Mouse (Mus musculus): ENCODE results near the gene Ubl4b. TPM values are rescaled to one million over a fixed set of nuclear protein-coding genes. Genes with fewer than 3 reads are reported as not detected.
A peak's percentile ranks its signal among the peaks of the same experiment; 100 is the strongest.

Ubl4b gene
- polyA plus RNA-seq, 1 experiment = not detected

DNA sequence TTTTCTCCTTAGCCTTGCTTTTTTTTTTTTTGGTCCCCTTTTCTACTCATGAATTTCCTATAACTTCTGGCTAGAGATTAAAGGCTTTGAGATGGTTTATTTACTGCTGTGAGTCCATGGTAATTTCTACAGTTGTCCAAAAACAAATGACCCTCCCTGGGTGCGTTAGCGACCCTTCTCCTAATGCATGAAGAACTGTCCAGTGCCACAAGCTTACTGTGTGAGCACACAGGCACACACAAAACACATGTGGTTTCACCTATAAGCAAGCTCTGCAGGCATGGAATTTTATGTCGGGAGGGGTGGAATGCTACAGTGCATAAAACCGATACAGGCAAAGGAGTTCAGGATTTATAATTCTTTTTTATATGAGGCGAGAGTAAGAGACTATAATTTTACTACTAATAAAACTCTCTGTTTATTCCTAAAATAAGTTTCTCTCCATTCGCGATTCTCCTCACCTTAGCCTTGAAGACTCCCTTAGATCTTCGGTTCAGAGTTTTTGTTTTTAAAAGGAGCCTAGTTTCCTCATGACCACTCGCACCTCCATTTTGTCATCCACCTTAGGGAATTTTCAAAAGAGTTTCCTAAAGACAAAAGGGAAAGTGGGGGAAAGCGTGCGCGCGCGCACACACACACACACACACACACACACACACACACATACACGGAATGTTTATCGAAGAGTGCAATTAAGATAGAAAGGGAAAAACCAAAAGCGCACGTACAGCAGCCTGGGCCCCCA is 27.4 kb upstream of the Ubl4b start:
- Histone ChIP-seq H3K4me3 (ENCODE audit: insufficient read depth, low read depth, low read length) (peak overlapping the region; percentile 27; the same call in 1 of the 2 replicates), H3K27ac (replicated peaks; ENCODE audit: low read depth, low read length) (no peak overlapping the region), H3K4me1 (ENCODE audit: control insufficient read depth, insufficient read depth, insufficient read length, low read length) (no peaks in the 10 kb centered on the region)

DNA sequence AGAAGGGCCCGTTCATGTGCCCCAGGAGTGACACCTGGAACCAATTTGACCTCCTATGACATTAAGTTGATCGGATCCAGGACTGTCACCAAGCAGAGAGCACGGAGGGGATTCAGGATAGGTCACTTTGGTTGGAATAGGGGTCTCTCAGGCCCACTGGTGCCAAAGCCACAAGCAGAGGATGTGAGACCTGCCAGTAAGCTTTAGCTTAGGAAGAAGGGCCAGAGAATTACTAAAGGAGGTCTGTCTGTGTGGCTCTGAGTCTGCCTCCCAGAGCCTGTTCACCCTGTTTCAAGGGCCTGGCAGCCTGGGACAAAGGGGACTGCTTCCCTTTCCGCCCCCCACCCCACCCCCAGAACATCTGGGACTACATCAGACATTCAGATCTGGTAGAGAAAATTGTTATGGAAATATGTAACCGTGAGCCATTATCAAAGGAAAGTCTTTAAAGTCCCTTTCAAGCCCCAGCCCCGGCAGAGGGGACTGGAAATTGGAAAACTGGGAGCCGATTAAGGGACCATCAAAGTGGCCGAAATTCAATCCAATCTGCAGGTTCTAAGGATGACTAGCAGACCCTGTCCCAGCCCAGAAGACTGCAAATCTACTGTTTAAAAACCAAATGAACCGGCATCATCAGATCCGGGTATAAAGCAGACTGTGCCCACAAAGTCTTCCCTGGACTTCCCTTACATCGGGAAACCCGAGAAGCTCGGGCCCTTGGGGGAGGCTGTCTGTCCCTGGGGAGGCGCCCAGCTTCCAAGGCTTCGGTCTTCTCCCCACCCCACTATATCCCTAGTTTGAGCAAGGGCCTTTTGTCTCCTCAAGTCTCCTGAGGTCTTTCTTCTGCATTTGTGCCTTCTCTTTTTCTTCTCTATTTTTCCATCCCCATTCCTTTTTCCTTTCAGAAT is 26.5 kb upstream of the Ubl4b start:
- H3K4me3 ChIP-seq (ENCODE audit: insufficient read depth, low read depth, low read length) = no peak overlapping the region
- no peaks in the 10 kb centered on the region for H3K4me1 ChIP-seq (ENCODE audit: control insufficient read depth, insufficient read depth, insufficient read length, low read length)
- no peak overlapping the region for H3K27ac ChIP-seq (replicated peaks; ENCODE audit: low read depth, low read length)

GRCm38 (mm10) chr3:107579466-107579865 is 24.6 kb upstream of the Ubl4b start:
- Histone ChIP-seq H3K4me1 (ENCODE audit: control insufficient read depth, insufficient read depth, insufficient read length, low read length) (no peaks in the 10 kb centered on the region), H3K27ac (replicated peaks; ENCODE audit: low read depth, low read length) (no peak overlapping the region), H3K4me3 (ENCODE audit: insufficient read depth, low read depth, low read length) (no peak overlapping the region)

DNA sequence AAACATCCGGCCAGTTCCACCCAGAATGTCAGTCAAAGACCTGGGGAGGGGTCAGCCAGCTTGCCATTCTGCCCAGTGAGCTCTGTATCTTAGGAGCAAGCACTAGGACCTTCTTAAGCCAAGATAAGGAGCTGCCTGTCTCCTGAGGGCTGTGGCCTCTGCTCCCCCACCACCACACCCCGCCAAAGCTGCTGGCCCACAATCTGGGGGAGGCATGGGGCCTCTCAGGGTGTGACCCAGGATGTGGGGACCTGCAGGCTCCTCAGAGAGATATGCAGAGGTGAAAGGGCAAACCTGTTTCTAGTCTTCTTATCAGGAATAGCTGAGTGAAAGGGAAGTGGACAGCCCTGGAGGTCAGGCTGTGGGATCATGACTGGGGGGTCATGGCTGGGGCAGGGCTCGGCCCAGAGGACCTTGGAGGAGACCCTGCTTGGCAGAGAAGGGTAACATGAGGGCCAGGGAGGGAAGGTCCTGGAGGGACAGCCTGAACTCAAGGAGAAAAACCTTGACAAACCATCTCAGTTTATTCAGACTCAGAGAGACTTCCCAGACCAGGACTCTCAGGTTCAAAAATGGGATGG is 23.0 kb upstream of the Ubl4b start:
- H3K27ac ChIP-seq (replicated peaks; ENCODE audit: low read depth, low read length) = no peak overlapping the region
- no peak overlapping the region for H3K4me3 ChIP-seq (ENCODE audit: insufficient read depth, low read depth, low read length)
- no peaks in the 10 kb centered on the region for H3K4me1 ChIP-seq (ENCODE audit: control insufficient read depth, insufficient read depth, insufficient read length, low read length)

DNA sequence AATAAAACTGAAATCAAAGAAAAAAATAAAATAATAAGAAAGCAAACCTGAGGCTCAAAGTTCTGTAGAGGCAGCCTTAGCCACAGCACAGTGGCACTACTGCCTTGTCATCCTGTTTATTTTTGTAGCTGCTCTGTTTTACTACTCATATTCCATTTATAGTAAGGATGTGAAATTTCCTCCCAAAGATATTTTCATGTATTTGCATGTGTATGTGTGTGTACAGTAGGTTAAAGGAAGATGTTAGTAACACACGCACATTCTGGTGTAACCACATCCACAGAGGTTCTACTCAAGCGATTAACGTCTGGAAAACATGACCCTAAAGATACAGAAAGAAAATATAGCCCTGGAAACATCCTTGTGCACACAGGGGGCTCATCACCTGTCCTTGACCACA is 21.9 kb upstream of the Ubl4b start:
- Histone ChIP-seq H3K27ac (replicated peaks; ENCODE audit: low read depth, low read length) (no peak overlapping the region), H3K4me3 (ENCODE audit: insufficient read depth, low read depth, low read length) (no peak overlapping the region)

GRCm38 (mm10) chr3:107571205-107571604 is 16.3 kb upstream of the Ubl4b start:
- H3K4me1 ChIP-seq (ENCODE audit: control insufficient read depth, insufficient read depth, insufficient read length, low read length) = no peaks in the 10 kb centered on the region
- no peak overlapping the region for H3K4me3 ChIP-seq (ENCODE audit: insufficient read depth, low read depth, low read length)
- H3K27ac ChIP-seq (replicated peaks; ENCODE audit: low read depth, low read length) = no peak overlapping the region

More for the DNA sequence above, 21.9 kb upstream of the Ubl4b start:
- H3K4me1 ChIP-seq (ENCODE audit: control insufficient read depth, insufficient read depth, insufficient read length, low read length) = no peaks in the 10 kb centered on the region

- Histone ChIP-seq H3K4me1 (ENCODE audit: control insufficient read depth, insufficient read depth, insufficient read length, low read length) (no peaks in the 10 kb centered on the region), H3K27ac (replicated peaks; ENCODE audit: low read depth, low read length) (no peak overlapping the region)
These were observed 13.8 kb upstream of the Ubl4b start for GRCm38 (mm10) chr3:107568721-107569120.

DNA sequence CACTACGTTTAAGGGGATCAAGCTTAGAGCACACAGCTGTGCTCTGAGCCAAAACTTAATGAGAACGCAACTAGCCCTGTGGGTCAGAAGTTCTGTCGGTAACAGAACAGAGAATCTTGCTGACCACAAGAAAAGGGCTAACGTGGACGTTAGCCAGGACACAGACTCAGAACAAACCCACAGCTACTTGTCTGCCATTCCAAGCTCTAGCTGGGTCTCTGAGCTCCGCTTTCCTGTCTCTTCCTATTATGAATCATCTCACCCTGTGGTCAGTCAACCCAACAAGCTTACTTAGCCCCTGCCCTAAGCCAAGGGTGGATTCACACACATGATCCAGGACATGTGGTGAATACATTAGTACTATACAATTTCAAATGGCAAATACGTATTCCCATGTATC is 12.9 kb upstream of the Ubl4b start:
- no peaks in the 10 kb centered on the region for H3K4me1 ChIP-seq (ENCODE audit: control insufficient read depth, insufficient read depth, insufficient read length, low read length)

More at GRCm38 (mm10) chr3:107568721-107569120, 13.8 kb upstream of the Ubl4b start:
- no peak overlapping the region for H3K4me3 ChIP-seq (ENCODE audit: insufficient read depth, low read depth, low read length)

DNA sequence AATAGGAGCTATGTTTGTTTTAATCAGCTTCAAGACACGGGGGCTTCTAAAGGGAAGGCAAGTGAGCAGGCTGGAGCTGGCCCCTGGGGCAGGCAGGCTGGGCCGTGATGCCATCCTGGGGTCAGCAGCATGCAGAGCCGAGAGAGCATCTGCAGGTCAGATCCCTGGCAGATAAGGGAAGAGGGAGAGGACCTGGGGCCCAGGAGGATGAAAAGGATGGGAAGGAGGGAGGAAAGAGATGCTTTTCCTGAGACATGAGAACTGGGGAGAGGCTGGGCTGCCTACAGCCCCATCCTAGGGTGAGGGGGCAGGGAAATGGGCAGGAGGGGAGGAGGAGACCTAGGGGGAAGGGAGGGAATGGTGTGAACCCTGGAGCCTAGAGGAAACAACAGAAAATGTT is 10.5 kb upstream of the Ubl4b start:
- H3K4me1 ChIP-seq (ENCODE audit: control insufficient read depth, insufficient read depth, insufficient read length, low read length) = no peaks in the 10 kb centered on the region
- H3K4me3 ChIP-seq (ENCODE audit: insufficient read depth, low read depth, low read length) = no peak overlapping the region
- no peak overlapping the region for H3K27ac ChIP-seq (replicated peaks; ENCODE audit: low read depth, low read length)

More for the DNA sequence above, 12.9 kb upstream of the Ubl4b start:
- H3K27ac ChIP-seq (replicated peaks; ENCODE audit: low read depth, low read length) = no peak overlapping the region
- H3K4me3 ChIP-seq (ENCODE audit: insufficient read depth, low read depth, low read length) = no peak overlapping the region

DNA sequence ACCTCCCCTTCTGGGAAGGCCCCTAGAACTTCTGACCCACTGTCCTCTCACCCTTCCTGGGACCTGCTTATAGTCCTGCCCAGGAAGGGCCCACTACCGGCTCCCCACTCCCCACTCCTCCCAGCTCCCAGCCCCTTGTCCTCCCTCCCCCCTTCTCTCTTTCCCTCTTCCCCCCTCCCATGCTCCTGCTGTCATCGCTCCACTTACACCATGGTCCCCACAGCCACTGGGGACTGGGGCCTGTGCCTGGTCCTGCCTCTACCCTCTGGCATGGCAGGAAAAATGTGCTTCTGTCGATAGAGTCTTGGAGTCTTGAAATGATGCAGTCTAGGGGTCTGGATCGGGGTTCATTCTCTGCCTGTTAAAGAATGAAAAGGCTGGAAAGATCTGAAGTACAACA is 9.0 kb upstream of the Ubl4b start:
- Histone ChIP-seq H3K27ac (replicated peaks; ENCODE audit: low read depth, low read length) (no peak overlapping the region), H3K4me1 (ENCODE audit: control insufficient read depth, insufficient read depth, insufficient read length, low read length) (no peaks in the 10 kb centered on the region), H3K4me3 (ENCODE audit: insufficient read depth, low read depth, low read length) (no peak overlapping the region)

GRCm38 (mm10) chr3:107562591-107562990 is 7.7 kb upstream of the Ubl4b start:
- Histone ChIP-seq H3K27ac (replicated peaks; ENCODE audit: low read depth, low read length) (no peak overlapping the region), H3K4me1 (ENCODE audit: control insufficient read depth, insufficient read depth, insufficient read length, low read length) (no peaks in the 10 kb centered on the region), H3K4me3 (ENCODE audit: insufficient read depth, low read depth, low read length) (no peak overlapping the region)

- Histone ChIP-seq H3K4me1 (ENCODE audit: control insufficient read depth, insufficient read depth, insufficient read length, low read length) (no peaks in the 10 kb centered on the region), H3K4me3 (ENCODE audit: insufficient read depth, low read depth, low read length) (no peak overlapping the region), H3K27ac (replicated peaks; ENCODE audit: low read depth, low read length) (no peak overlapping the region)
These were observed 7.2 kb upstream of the Ubl4b start for GRCm38 (mm10) chr3:107562104-107562503.

DNA sequence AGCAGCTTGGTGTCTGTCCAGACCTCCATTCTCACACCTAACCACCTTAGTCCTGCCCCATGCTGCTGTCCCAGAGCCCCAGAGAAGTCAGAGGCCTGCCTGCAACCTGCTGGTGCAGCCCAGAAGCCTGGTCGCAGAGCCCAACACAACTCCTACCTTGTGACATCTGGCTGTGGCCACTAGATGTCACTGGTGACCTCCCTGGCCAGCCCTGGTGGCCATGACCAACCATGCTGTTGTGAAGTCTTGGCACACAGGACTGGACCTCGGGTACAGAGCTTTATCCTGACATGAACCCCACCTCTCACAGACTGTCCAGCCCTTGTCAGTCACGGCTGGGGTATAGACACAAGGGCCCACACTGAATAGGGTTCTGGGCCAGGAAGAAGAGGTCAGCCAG is 4.3 kb upstream of the Ubl4b start:
- Histone ChIP-seq H3K27ac (replicated peaks; ENCODE audit: low read depth, low read length) (no peak overlapping the region), H3K4me3 (ENCODE audit: insufficient read depth, low read depth, low read length) (no peak overlapping the region), H3K4me1 (ENCODE audit: control insufficient read depth, insufficient read depth, insufficient read length, low read length) (no peaks in the 10 kb centered on the region)

DNA sequence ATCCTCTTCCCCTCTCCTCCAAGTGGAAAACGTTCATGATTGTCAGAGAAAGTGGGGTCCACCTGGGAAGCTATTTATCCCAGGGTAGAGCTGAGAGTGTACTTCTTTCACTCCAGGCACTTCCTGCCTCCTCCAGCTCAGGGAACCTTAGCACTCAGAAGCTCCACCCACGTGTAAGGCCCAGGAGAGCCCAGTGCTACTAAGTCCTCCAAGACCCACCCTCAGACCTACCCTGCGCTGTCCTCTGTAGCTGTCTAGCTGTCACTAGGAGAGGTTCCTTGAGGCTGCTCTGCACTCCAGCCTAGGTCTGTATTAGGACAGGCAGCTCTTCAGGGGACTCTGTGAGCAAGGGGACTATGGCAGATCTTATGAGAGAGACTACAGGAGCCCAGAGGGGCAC is 3.9 kb upstream of the Ubl4b start:
- Histone ChIP-seq H3K4me1 (ENCODE audit: control insufficient read depth, insufficient read depth, insufficient read length, low read length) (no peaks in the 10 kb centered on the region), H3K4me3 (ENCODE audit: insufficient read depth, low read depth, low read length) (no peak overlapping the region), H3K27ac (replicated peaks; ENCODE audit: low read depth, low read length) (no peak overlapping the region)

DNA sequence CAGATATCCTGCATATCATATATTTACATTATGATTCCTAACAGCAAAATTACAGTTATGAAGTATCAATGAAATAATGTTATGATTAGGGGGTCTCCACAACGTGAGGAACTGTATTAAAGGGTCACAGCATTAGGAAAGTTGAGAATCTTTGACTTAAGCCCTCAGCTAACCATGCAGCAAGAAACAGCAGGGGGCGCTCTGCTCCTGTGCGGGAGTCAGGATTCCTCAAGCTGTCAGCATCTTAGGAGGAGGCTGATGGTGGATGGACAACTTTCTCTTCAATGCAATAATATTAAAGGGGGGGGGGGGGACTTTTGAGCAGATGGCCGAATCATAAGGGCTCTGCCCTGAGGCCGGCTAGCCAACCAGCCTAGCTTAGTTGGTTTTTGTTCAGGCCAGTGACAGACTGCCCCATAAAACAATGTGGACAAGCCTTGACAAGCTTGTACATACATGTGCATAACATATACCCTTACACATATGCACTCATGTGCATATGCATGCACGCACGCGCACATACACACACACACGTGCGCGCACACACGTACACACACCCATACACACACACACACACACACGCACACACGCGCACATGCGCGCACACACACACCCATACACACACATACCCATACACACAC is 4.3 kb downstream of the Ubl4b start:
- H3K27ac ChIP-seq (replicated peaks; ENCODE audit: low read depth, low read length) = no peak overlapping the region
- H3K4me1 ChIP-seq (ENCODE audit: control insufficient read depth, insufficient read depth, insufficient read length, low read length) = no peaks in the 10 kb centered on the region
- no peak overlapping the region for H3K4me3 ChIP-seq (ENCODE audit: insufficient read depth, low read depth, low read length)
